Mouse (Mus musculus) limb, embryonic 12.5 days (tissue): ENCODE results near the gene Hcfc1. TPM values are rescaled to one million over a fixed set of nuclear protein-coding genes. Genes with fewer than 3 reads are reported as not detected.

Source experiments
- ATAC-seq: fragments of 200-750 bp; cut with Nextera tagmentation; 2 replicates; pipeline ENCODE4 v1.8.0; 2017; ENCODE audit warnings: low read depth, moderate TSS enrichment; ENCODE audit not compliant: insufficient number of reproducible peaks, insufficient read depth, low FRiP score, low TSS enrichment
- H3K27ac ChIP-seq: fragments of 300-500 bp; sonication (generic); 2 replicates; pipeline ENCODE4 v1.5.1; 2016; ENCODE audit warnings: mild to moderate bottlenecking, moderate library complexity
- H3K27me3 ChIP-seq: fragments of 300-500 bp; sonication (generic); 2 replicates; pipeline ENCODE4 v1.6.1; 2016; ENCODE audit warnings: mild to moderate bottlenecking, moderate library complexity
- H3K36me3 ChIP-seq: fragments of 300-500 bp; sonication (generic); 2 replicates; pipeline ENCODE4 v1.6.1; 2016; ENCODE audit warnings: mild to moderate bottlenecking, moderate library complexity
- H3K4me1 ChIP-seq: fragments of 300-500 bp; sonication (generic); replicated peaks from 2 replicates; pipeline ENCODE4 v1.6.1; 2016
- H3K4me2 ChIP-seq: fragments of 300-500 bp; sonication (generic); 2 replicates; pipeline ENCODE4 v1.6.1; 2016; ENCODE audit warnings: mild to moderate bottlenecking, moderate library complexity
- H3K4me3 ChIP-seq: fragments of 300-500 bp; sonication (generic); replicated peaks from 2 replicates; pipeline ENCODE4 v1.5.1; 2016; ENCODE audit warnings: mild to moderate bottlenecking
- H3K9ac ChIP-seq: fragments of 300-500 bp; sonication (generic); replicated peaks from 2 replicates; pipeline ENCODE4 v1.6.1; 2016; ENCODE audit warnings: mild to moderate bottlenecking, moderate library complexity
- H3K9me3 ChIP-seq: fragments of 300-500 bp; sonication (generic); 2 replicates; pipeline ENCODE4 v1.6.1; 2016; ENCODE audit warnings: mild to moderate bottlenecking, moderate library complexity
- WGBS: fragments of 180-500 bp; shearing (Covaris S2); methylation state at CpG from one replicate; pipeline ENCODE4 v1.1.7; 2016; 5-methylcytosine and 5-hydroxymethylcytosine counted together
- polyA plus RNA-seq: library from polyadenylated mRNA; unstranded; fragments of >200 nt; fragmentation: Nextera tagmentation; extraction: Ambion mirVana; gene quantifications from 2 replicates; pipeline ENCODE4 v1.2.1, GENCODE M21; 2016

Hcfc1 gene
- polyA plus RNA-seq, 1 experiment from 2014 or later, result 74.0 TPM

DNA sequence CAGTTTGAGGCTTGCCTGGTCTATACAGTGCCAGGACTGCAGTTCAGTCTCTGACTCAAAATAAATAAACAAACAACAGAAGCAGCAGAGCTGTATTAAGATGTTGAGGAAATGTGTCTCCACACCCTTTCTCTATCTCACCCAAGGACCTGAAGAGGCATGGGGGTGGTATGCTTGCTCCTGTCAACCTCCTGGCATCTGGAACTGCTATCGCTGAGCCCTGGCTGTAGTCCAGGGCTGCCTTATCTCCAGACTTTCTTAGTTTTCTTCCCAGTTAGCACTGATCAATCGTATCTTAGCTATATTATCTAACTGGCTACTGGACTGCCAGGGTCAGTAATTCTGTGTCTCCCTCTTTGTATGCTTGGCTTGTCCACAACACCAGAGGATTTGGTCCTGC is 24.3 kb downstream of the Hcfc1 start:
- Histone ChIP-seq H3K4me3 (no peak overlapping the region), H3K4me2 (no peak overlapping the region), H3K4me1 (no peaks in the 10 kb centered on the region), H3K9ac (no peak overlapping the region), H3K36me3 (peaks cover 58% of the 10 kb centered on the region), H3K27me3 (no peaks in the 10 kb centered on the region), H3K9me3 (no peaks in the 10 kb centered on the region), H3K27ac (no peak overlapping the region)
- no peak for ATAC-seq
- 94% methylated on average over 2 of the region's 2 CpGs for WGBS

DNA sequence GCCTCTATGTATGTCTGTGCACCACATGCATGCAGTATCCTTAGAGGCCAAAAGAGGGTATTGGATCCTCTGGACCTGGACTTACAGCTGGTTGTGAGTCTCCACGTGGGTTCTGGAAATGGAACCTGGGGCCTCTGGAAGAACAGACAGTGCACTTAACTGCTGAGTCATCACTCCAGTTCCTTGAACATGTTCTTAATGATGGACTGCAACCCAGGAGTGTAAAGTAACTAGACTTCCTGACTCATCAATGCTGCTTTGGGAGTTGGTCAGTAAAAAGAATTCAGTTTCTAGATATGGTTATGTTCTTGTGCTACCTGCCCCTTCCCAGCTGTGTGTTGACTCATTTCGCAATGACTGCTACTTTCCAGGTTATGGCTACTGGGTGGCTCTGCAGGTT is 34.3 kb downstream of the Hcfc1 start:
- Histone ChIP-seq H3K9ac (no peak overlapping the region), H3K4me1 (no peaks in the 10 kb centered on the region), H3K27me3 (0 out of 2 replicates have a peak, but pooled peaks cover 4% of the 10 kb centered on the region), H3K9me3 (no peaks in the 10 kb centered on the region), H3K27ac (no peak overlapping the region), H3K4me2 (no peak overlapping the region), H3K4me3 (no peak overlapping the region), H3K36me3 (no peaks in the 10 kb centered on the region)
- 83% methylated on average over 2 of the region's 2 CpGs for WGBS
- ATAC-seq, result no peak

DNA sequence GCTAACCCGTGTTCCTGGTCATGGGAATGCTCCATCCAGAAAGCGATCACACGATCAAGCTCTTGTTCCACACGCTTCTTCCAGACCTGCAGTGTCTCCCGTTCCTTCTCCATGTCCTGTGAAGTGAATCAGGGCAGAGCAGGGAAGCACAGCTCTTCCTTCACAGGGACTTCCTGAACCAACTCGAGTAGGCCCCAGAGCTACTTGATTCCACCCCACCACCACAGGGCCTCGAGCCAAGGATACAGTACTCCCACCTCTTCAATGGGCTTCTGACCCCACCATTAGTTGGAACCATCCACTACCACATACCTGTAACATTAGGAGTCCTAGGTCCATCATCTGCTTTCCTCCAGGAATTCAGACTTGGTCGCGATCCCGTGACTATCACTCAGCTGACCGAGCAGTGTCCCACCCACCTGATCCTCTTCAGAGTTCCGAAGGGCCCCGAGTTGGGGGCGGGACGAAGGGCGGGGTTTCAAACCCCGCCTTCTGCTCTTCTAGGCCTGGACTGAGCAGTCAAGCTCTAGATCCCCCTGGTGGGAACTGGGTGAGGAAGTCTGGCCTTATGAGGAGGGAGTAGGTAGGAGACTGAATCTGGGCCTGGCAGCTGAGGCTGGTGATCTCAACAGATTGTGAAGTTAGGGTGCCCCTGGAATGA is 35.6 kb downstream of the Hcfc1 start, which contains the start of gene Renbp:
Gene Renbp, minus strand, starts transcription at position 449 of the 661 bp plus-strand sequence.
- ATAC-seq, result peak; percentile 85
- H3K9me3 ChIP-seq, result no peaks in the 10 kb centered on the region
- H3K27ac ChIP-seq, result no peak within 1 kb of the TSS
- H3K4me2 ChIP-seq, result peak within 1 kb of the TSS; percentile 40
- 37% methylated on average over 17 of the region's 17 CpGs for WGBS
- no peaks in the 10 kb centered on the region for H3K4me1 ChIP-seq
- peak within 1 kb of the TSS; percentile 17; the same call in 1 of the 2 replicates for H3K4me3 ChIP-seq
- no peak within 1 kb of the TSS for H3K9ac ChIP-seq
- no peaks in the 10 kb centered on the region for H3K36me3 ChIP-seq
- 0 out of 2 replicates have a peak, but pooled peaks cover 4% of the 10 kb centered on the region for H3K27me3 ChIP-seq

DNA sequence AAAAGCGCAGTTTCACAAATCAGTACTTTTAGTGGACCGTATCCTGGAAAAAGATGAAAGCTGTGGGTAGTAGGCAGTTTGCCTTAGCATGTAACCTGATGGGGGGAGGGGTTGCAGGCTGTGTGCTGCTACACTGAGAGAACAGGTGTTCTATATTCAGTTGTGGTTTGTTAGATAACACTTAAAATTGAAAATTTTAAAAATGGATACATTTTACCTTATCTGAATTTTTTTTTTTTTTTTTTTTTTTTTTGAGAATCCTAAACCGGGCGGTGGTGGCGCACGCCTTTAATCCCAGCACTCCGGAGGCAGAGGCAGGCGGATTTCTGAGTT is 43.6 kb downstream of the Hcfc1 start:
- ATAC-seq, result no peak
- Histone ChIP-seq H3K36me3 (peaks cover 24% of the 10 kb centered on the region), H3K9ac (0 out of 2 replicates have a peak overlapping the region, but pooled peaks have one; percentile 53), H3K4me3 (peak overlapping the region; percentile 56), H3K4me1 (no peaks in the 10 kb centered on the region), H3K9me3 (no peaks in the 10 kb centered on the region), H3K27ac (peak overlapping the region; percentile 75), H3K4me2 (peak overlapping the region; percentile 65), H3K27me3 (no peaks in the 10 kb centered on the region)
- WGBS, result 71% methylated on average over 8 of the region's 8 CpGs

DNA sequence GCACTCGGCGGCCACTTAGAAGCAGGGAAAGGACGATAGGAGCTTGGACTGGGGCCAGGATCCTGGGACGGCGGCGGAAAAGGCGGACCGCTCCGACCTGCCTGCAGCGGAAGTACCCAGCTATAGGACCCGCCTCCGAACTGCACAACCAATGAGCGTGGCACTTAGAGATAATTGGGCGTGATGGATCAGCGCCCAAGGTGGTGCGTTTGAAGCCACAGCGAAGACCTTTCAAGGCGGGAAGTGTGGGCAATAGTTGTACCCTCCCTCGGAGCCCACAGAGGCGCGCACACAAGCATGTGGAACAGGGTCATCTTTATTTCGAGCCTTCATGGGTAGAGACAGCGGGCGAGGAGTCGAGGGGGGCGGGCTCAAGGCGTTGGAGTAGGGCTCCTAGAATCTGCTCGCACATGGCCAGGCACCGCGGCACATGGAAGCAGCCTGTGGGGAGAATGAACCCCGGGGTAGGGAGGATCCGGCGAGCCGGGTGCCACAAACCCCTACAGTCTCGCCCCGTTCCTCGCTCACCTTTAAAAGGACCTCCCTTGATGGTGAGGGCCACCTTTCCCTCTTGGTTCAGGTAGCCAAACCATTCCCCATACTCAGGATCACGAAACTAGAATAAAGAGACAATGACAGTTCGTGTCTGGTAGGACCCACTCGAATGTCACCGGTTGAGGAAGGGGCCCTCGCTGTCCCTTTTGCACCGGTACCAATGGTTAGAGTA is 44.2 kb downstream of the Hcfc1 start, which contains the start of the genes Arhgap4 and Naa10:
Gene Arhgap4, minus strand, starts transcription at position 48 of the 727 bp plus-strand sequence.
Gene Naa10, minus strand, starts transcription at position 122 of the 727 bp plus-strand sequence.
- Histone ChIP-seq H3K4me3 (peak within 1 kb of the TSS; percentile 56), H3K4me2 (peak within 1 kb of the TSS; percentile 65), H3K27ac (peak within 1 kb of the TSS; percentile 82), H3K27me3 (no peaks in the 10 kb centered on the region), H3K9ac (peak within 1 kb of the TSS; percentile 73), H3K9me3 (no peaks in the 10 kb centered on the region), H3K36me3 (peaks cover 28% of the 10 kb centered on the region), H3K4me1 (no peaks in the 10 kb centered on the region)
- 18% methylated on average over 43 of the region's 43 CpGs for WGBS
- peak; percentile 95 for ATAC-seq

DNA sequence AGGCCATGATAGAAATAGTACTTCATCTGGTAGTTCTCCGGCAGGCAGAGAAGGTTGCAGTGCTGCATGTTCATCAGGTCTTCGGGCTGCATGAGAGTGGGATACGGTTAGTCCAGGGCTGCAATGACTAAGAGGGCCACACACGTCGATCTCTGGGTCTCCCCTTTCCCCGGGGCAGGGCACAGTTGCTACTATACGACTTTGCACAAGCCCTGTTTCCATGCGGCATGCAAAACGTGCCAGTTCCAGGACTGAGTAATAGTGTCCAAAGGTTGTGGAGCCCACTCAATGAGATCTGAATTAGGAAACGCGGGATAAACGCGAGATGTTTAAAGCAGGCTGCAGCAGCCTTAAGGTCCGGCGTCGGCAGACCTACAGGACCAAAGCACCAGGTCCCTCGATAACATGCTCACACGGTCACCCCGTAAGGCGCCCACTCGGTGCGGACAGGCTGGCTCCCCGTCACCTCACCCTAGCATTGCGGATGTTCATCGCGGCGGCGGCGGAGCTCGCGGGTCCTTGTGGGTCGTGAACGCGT is 44.8 kb downstream of the Hcfc1 start:
- H3K4me2 ChIP-seq, result peak overlapping the region; percentile 65
- peaks cover 30% of the 10 kb centered on the region for H3K36me3 ChIP-seq
- H3K9me3 ChIP-seq, result no peaks in the 10 kb centered on the region
- H3K4me1 ChIP-seq, result no peaks in the 10 kb centered on the region
- peak overlapping the region; percentile 82 for H3K27ac ChIP-seq
- no peaks in the 10 kb centered on the region for H3K27me3 ChIP-seq
- peak; percentile 39; the same call in 1 of the 2 replicates for ATAC-seq
- 17% methylated on average over 34 of the region's 34 CpGs for WGBS
- peak overlapping the region; percentile 56 for H3K4me3 ChIP-seq
- H3K9ac ChIP-seq, result peak overlapping the region; percentile 73

DNA sequence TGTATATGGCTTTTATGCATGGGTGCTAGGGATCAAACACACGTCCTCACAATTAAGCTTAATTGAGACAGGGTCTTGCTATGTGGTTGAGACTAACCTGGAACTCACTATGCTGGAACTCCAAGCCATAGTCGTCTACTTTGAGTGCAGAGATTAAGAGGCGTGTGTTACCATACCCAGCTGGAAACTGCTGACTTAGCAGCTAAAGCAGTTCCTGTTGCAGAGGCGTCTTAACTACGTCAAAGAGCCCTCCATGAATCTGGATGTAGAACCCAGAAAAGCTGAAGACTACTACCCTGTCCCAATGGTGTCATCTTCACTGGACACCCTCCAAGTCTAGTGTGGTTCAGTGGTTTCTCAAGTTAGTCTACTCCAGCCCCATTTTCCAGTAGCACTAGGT is 47.5 kb downstream of the Hcfc1 start:
- Histone ChIP-seq H3K27me3 (no peaks in the 10 kb centered on the region; the same call in 1 of the 2 replicates), H3K9me3 (no peaks in the 10 kb centered on the region), H3K4me3 (no peak overlapping the region), H3K9ac (no peak overlapping the region), H3K36me3 (peaks cover 30% of the 10 kb centered on the region), H3K27ac (no peak overlapping the region), H3K4me2 (no peak overlapping the region), H3K4me1 (no peaks in the 10 kb centered on the region)
- no peak for ATAC-seq
- WGBS, result 90% methylated on average over 5 of the region's 5 CpGs

DNA sequence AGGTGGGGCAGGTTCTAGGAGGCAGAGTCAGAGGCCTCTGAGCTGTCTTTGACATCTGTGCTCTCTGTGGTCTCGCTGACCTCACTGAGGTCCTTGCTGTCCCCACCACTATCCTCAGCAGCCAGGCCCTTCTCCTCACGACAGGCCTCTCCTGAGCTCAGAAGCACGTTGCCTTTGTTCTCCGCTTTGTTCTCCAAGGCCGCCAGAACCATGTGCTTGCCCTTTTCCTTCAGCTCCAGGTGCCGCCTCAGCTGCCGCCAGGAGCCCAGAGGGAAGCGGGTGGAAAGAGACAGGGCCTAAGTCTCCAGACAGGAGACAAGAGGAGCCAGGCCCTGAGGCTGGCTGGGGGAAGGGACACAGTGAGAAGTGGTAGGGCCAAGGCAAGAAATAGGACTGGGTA is 49.2 kb downstream of the Hcfc1 start:
- no peaks in the 10 kb centered on the region; the same call in 1 of the 2 replicates for H3K27me3 ChIP-seq
- no peak overlapping the region for H3K27ac ChIP-seq
- H3K9me3 ChIP-seq, result no peaks in the 10 kb centered on the region
- H3K9ac ChIP-seq, result no peak overlapping the region
- no peak overlapping the region for H3K4me3 ChIP-seq
- 86% methylated on average over 8 of the region's 8 CpGs for WGBS
- H3K4me1 ChIP-seq, result no peaks in the 10 kb centered on the region
- no peak for ATAC-seq
- H3K36me3 ChIP-seq, result peaks cover 30% of the 10 kb centered on the region
- H3K4me2 ChIP-seq, result no peak overlapping the region

DNA sequence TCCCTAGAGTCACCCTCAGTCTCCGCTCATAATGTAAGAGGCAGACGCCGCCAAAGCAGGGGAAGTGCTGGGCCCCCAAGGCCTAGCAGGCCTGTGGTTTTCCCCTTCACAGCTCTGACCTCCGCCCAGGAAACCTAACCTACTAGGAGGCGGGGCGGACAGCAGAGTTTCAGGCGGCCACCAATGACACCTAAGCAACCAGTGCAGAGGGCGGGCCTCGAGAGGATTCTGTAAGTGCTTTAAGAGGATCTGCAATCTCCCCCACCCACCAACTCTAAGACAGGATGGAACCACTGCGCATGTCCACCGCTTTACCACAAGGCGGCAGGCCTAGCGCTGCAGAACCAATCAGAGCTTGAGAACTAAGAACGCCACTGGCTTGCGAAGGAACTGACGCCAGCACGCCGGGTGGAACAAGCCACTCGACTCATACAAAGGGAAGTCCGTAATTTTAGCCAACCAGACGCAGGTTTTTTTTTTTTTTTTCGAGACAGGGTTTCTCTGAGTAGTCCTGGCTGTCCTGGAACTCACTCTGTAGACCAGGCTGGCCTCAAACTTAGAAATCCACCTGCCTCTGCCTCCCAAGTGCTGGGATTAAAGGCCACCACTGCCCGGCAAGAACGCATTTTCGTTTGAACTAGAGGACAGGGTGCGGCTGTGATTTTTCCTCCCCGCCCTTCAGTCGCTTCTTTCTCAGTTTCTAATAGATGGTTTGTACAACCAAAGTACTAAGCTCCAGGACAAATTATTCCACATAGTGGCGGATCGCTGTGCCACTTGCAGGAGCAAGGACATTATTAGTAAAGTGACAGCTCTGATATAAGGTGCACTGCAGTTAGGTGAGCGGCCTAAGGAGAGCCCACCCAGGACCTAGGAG is 51.1 kb downstream of the Hcfc1 start:
- 0 out of 2 replicates have a peak overlapping the region, but pooled peaks have one; percentile 21 for H3K4me3 ChIP-seq
- no peak overlapping the region for H3K9ac ChIP-seq
- peak overlapping the region; percentile 42 for H3K4me2 ChIP-seq
- ATAC-seq, result peak; percentile 96
- peaks cover 16% of the 10 kb centered on the region for H3K27me3 ChIP-seq
- H3K36me3 ChIP-seq, result peaks cover 30% of the 10 kb centered on the region
- H3K27ac ChIP-seq, result peak overlapping the region; percentile 73
- 0 out of 2 replicates have a peak, but pooled peaks cover 3% of the 10 kb centered on the region for H3K4me1 ChIP-seq
- no peaks in the 10 kb centered on the region for H3K9me3 ChIP-seq
- 31% methylated on average over 31 of the region's 31 CpGs for WGBS

DNA sequence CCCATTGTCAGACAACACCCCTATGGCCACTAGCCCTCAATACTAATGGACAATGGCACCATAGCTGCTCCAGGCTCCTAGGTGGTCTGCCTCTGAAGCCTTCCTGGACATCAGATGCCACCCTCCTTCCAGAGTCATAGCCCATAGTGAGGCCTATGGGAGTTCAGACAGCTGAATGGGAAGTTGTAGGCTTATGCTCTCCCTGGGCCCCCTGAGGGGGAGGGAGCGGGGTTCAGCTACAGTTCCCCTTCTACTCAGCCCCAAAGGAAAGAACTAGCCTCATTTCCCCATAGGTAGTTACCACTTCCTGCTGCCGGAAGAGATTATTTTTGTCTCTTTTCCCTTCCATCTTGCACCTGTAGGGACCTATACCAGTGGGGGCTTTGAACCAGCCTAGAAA is 54.6 kb downstream of the Hcfc1 start:
- peaks cover 24% of the 10 kb centered on the region for H3K27me3 ChIP-seq
- H3K27ac ChIP-seq, result no peak overlapping the region
- ATAC-seq, result no peak
- no peak overlapping the region for H3K4me2 ChIP-seq
- no peak overlapping the region for H3K9ac ChIP-seq
- WGBS, result 93% methylated on average over 2 of the region's 2 CpGs
- H3K36me3 ChIP-seq, result no peaks in the 10 kb centered on the region
- no peaks in the 10 kb centered on the region for H3K9me3 ChIP-seq
- H3K4me3 ChIP-seq, result no peak overlapping the region
- H3K4me1 ChIP-seq, result 0 out of 2 replicates have a peak, but pooled peaks cover 3% of the 10 kb centered on the region
